Mouse (Mus musculus): Measurements from ENCODE around the gene Apol7a. TPM values are rescaled to one million over a fixed set of nuclear protein-coding genes. Genes with fewer than 3 reads are reported as not detected.

The Apol7a gene
- polyA plus RNA-seq, 2 experiments: 0.23 to 0.50 TPM

DNA sequence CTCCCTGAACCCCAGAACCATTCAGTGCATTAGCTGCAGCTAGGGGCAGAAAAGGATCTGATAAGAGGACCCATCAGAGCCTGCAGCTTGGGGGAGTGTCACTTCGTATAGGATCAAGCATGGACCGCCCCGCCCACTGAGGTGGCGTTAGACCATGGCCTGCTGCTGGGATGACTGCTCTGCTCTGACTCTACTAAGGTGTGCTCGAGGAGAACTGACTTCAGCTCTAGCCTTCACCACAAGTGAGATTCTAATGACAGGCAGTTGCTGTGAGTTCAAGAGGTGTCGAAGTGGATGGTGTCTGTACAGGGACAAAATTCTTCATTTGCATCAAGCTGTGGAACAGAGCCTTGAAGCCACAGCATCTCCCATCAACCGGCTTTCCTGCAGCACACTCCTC lies 46.0 kb downstream of the Apol7a start:
- DNase-seq (ENCODE audit: low spot score): no peak
- H3K36me3 ChIP-seq (ENCODE audit: control insufficient read depth, insufficient read depth, low read length): no peaks in the 10 kb centered on the region
- no peak overlapping the region for H3K9ac ChIP-seq (ENCODE audit: low read depth, low read length, severe bottlenecking)
- no peak for ATAC-seq (ENCODE audit: low FRiP score, low read depth)
- no peak for TF ChIP-seq POLR2A (IDR thresholded peaks at IDR 0.05; ENCODE audit: borderline replicate concordance, extremely low read depth, insufficient read depth, insufficient read length)
- H3K27ac ChIP-seq (replicated peaks; ENCODE audit: low read depth, low read length): no peak overlapping the region
- peaks cover 11% of the 10 kb centered on the region; the same call in 1 of the 2 replicates for H3K4me1 ChIP-seq (ENCODE audit: control insufficient read depth, insufficient read depth, low read length)
- no peak overlapping the region for H3K4me2 ChIP-seq (replicated peaks; ENCODE audit: low read depth, low read length, severe bottlenecking)
- WGBS: 58% methylated on average over 7 of the region's 7 CpGs
- no peak overlapping the region for H3K4me3 ChIP-seq (replicated peaks; ENCODE audit: low read length)
- H3K9me3 ChIP-seq (ENCODE audit: control insufficient read depth, low read length): no peaks in the 10 kb centered on the region
- no peaks in the 10 kb centered on the region for H3K27me3 ChIP-seq (ENCODE audit: control insufficient read depth, insufficient read depth, low read length)

DNA sequence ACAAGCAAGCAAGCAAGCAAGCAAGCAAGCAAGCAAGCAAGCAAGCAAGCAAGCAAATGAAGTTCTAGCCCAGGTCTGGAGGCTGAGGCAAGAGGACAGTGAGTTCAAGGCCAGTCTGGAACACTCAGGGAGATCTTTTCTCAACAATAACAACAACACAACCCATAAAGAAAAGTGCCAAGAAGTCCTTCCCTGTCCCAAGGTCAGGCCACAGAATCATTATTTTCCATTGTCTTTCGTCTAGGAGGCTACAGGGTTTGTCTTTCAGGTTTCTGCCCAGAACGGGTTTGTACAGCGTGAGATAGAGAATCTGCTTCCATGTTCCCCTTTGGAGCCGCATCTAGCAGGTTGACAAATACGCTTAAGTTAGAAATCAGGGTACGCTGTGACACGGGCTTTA lies 48.8 kb downstream of the Apol7a start:
- Histone ChIP-seq H3K36me3 (ENCODE audit: control insufficient read depth, insufficient read depth, low read length) (no peaks in the 10 kb centered on the region), H3K4me2 (replicated peaks; ENCODE audit: low read depth, low read length, severe bottlenecking) (no peak overlapping the region), H3K9ac (ENCODE audit: low read depth, low read length, severe bottlenecking) (no peak overlapping the region), H3K27me3 (ENCODE audit: control insufficient read depth, insufficient read depth, low read length) (no peaks in the 10 kb centered on the region), H3K4me1 (ENCODE audit: control insufficient read depth, insufficient read depth, low read length) (peaks cover 2% of the 10 kb centered on the region; the same call in 1 of the 2 replicates), H3K4me3 (replicated peaks; ENCODE audit: low read length) (no peak overlapping the region), H3K27ac (replicated peaks; ENCODE audit: low read depth, low read length) (no peak overlapping the region), H3K9me3 (ENCODE audit: control insufficient read depth, low read length) (no peaks in the 10 kb centered on the region)
- ATAC-seq (ENCODE audit: low FRiP score, low read depth) (no peak), DNase-seq (ENCODE audit: low spot score) (no peak)
- no peak for TF ChIP-seq POLR2A (IDR thresholded peaks at IDR 0.05; ENCODE audit: borderline replicate concordance, extremely low read depth, insufficient read depth, insufficient read length)
- WGBS: 89% methylated on average over 7 of the region's 7 CpGs

DNA sequence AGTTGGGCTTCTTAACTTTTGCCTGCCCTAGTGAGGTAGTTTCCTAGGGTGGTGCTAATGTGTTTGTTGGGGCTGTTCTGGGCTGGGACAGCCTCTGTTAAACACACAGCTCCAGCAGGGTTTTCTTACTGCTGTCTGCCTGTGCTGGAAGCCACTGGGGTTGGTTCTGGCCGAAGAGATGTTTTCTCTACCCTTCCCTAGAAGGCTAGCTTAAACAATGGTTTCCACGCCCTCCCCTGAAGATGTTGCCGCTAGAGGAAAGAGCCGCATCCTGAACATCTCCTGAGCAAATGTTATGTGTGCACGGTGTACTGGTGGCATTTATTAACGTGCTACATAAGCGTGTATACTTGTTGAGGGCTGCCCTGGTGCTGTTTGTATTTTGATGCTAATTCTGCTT lies 50.8 kb downstream of the Apol7a start:
- Histone ChIP-seq H3K27me3 (ENCODE audit: control insufficient read depth, insufficient read depth, low read length) (no peaks in the 10 kb centered on the region), H3K4me1 (ENCODE audit: control insufficient read depth, insufficient read depth, low read length) (peaks cover 16% of the 10 kb centered on the region), H3K36me3 (ENCODE audit: control insufficient read depth, insufficient read depth, low read length) (no peaks in the 10 kb centered on the region), H3K9ac (ENCODE audit: low read depth, low read length, severe bottlenecking) (no peak overlapping the region), H3K4me2 (replicated peaks; ENCODE audit: low read depth, low read length, severe bottlenecking) (no peak overlapping the region), H3K27ac (replicated peaks; ENCODE audit: low read depth, low read length) (no peak overlapping the region), H3K9me3 (ENCODE audit: control insufficient read depth, low read length) (no peaks in the 10 kb centered on the region), H3K4me3 (replicated peaks; ENCODE audit: low read length) (no peak overlapping the region)
- TF ChIP-seq POLR2A (IDR thresholded peaks at IDR 0.05; ENCODE audit: borderline replicate concordance, extremely low read depth, insufficient read depth, insufficient read length): no peak
- DNase-seq (ENCODE audit: low spot score): no peak
- WGBS: 81% methylated on average over 7 of the region's 7 CpGs
- no peak for ATAC-seq (ENCODE audit: low FRiP score, low read depth)

DNA sequence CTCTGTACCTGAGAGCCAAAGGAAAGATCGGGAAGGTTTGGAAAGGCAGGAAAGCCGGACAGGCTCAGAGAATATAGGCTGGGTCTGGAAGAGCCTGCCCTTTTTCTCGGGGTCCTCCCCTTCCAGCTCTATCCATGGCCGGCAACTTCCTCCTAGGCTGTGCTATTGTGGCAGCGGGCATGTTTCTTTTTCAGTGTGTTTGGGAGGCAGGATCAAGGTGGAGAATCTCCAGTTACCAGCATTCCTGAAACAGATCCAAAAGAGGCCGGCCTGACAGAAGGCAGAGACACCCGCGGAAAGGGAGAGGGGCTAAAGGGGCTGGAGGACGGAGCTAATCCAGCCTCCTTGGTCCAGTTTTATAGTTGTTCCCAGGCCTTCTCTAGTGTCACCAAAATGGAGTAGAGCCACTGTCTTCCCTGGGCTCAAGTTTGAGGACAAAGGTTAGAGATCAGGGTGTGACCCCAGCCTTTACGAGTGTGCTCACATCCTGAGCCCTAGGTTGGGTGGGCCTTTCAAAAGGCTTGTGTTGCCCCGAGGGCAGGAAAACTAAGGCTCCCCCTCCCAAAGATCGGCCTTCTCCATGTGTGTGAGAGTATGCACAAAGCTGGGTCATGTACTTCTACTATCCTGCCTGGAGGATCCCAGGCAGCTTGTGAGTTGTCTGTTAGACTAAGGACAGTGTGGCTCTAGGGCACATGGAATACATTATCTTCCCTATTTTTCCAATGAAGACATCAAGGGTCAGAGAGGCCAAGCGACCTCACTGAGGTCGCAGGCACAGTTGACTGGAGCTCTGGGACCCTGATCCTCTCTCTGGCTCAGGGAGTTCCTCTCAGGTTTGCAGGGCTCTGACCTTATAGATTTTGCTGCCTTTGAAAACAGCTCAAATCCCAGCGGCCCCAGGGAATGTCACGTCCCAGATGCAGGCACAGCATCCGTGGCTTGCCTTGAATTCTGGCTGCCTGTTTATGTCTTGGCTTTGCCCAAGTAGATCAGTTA lies 54.5 kb downstream of the Apol7a start:
- no peak for TF ChIP-seq POLR2A (IDR thresholded peaks at IDR 0.05; ENCODE audit: borderline replicate concordance, extremely low read depth, insufficient read depth, insufficient read length)
- Histone ChIP-seq H3K9me3 (ENCODE audit: control insufficient read depth, low read length) (no peaks in the 10 kb centered on the region), H3K36me3 (ENCODE audit: control insufficient read depth, insufficient read depth, low read length) (no peaks in the 10 kb centered on the region), H3K4me1 (ENCODE audit: control insufficient read depth, insufficient read depth, low read length) (peaks cover 19% of the 10 kb centered on the region), H3K27ac (replicated peaks; ENCODE audit: low read depth, low read length) (peak overlapping the region; percentile 81), H3K9ac (ENCODE audit: low read depth, low read length, severe bottlenecking) (peak overlapping the region; percentile 12; the same call in 1 of the 2 replicates), H3K27me3 (ENCODE audit: control insufficient read depth, insufficient read depth, low read length) (no peaks in the 10 kb centered on the region), H3K4me3 (replicated peaks; ENCODE audit: low read length) (0 out of 2 replicates have a peak overlapping the region, but pooled peaks have one; percentile 3), H3K4me2 (replicated peaks; ENCODE audit: low read depth, low read length, severe bottlenecking) (peak overlapping the region; percentile 31)
- 14% methylated on average over 17 of the region's 17 CpGs for WGBS
- ATAC-seq (ENCODE audit: low FRiP score, low read depth) (peak; percentile 73), DNase-seq (ENCODE audit: low spot score) (peak; percentile 76)

DNA sequence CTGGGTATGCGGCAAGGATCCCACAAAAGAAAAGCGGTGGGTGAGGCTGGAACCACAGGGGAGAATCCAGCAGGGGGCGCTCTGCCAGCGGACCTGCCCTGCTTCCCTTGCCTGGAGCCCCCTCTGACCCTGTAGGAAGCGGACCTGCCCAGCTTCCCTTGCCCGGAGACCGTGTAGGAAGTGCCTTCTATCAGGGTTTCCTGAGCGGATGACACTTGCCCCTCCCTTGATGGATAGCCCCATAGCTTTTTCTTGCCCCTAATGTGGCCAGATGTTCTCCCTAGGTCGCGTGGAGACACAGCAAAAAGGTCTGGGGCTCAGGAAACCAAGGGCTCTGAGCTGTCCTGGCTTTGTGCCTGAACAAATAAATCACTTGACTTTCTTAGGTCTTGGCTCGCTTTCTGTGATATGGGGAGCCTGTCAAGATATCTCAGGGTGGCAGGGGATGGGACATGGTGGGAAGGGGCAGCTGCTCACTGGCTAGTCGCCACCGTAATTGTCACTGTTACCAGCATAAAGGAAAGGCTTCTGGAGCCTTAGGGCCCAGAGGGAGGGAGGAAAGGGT lies 55.3 kb downstream of the Apol7a start:
- peaks cover 19% of the 10 kb centered on the region for H3K4me1 ChIP-seq (ENCODE audit: control insufficient read depth, insufficient read depth, low read length)
- ATAC-seq (ENCODE audit: low FRiP score, low read depth): peak; percentile 73
- H3K9me3 ChIP-seq (ENCODE audit: control insufficient read depth, low read length): no peaks in the 10 kb centered on the region

More for the DNA sequence above, 55.3 kb downstream of the Apol7a start:
- no peaks in the 10 kb centered on the region for H3K36me3 ChIP-seq (ENCODE audit: control insufficient read depth, insufficient read depth, low read length)
- H3K27me3 ChIP-seq (ENCODE audit: control insufficient read depth, insufficient read depth, low read length): no peaks in the 10 kb centered on the region
- no peak for TF ChIP-seq POLR2A (IDR thresholded peaks at IDR 0.05; ENCODE audit: borderline replicate concordance, extremely low read depth, insufficient read depth, insufficient read length)
- H3K4me3 ChIP-seq (replicated peaks; ENCODE audit: low read length): peak overlapping the region; percentile 15
- DNase-seq (ENCODE audit: low spot score): peak; percentile 76
- H3K4me2 ChIP-seq (replicated peaks; ENCODE audit: low read depth, low read length, severe bottlenecking): peak overlapping the region; percentile 31
- WGBS: 2% methylated on average over 11 of the region's 13 CpGs
- peak overlapping the region; percentile 81 for H3K27ac ChIP-seq (replicated peaks; ENCODE audit: low read depth, low read length)
- H3K9ac ChIP-seq (ENCODE audit: low read depth, low read length, severe bottlenecking): peak overlapping the region; percentile 29

All from limb, embryonic 14.5 days (tissue).